Mouse (Mus musculus) ES-E14 (cell line): ENCODE results near the gene Tbc1d17.

Experiments used
- CHD2 ChIP-seq: IDR thresholded peaks from 2 replicates; pipeline ENCODE4 v1.6.1; 2014; ENCODE audit warnings: mild to moderate bottlenecking, low read depth, low read length, inconsistent platforms
- HCFC1 ChIP-seq: IDR thresholded peaks from 2 replicates; pipeline ENCODE4 v1.6.1; 2012; ENCODE audit warnings: low read length, inconsistent platforms, borderline replicate concordance; ENCODE audit not compliant: insufficient read depth
- ZC3H11A ChIP-seq: IDR thresholded peaks from 2 replicates; pipeline ENCODE4 v1.6.1; 2012; ENCODE audit warnings: low read depth, mild to moderate bottlenecking, inconsistent platforms, low read length, borderline replicate concordance

GRCm38 (mm10) chr7:44895206-44895592, 46.3 kb upstream of the Tbc1d17 start:
- TF ChIP-seq CHD2 (no peak), ZC3H11A (no peak), HCFC1 (no peak)
